8 mouse cellular contexts compared by ENCODE assay signal in genomic region chr2:63700255-63700654, GRCm38 (mm10).
DNase-seq lines count a peak whose midpoint lies in the region; ATAC-seq and TF ChIP-seq lines count a peak whose summit lies in the region.

No protein-coding gene starts in this region.

- H3K36me3 ChIP-seq in heart, postnatal 0 days (replicated peaks; ENCODE audit: control insufficient read depth, insufficient read depth, low read length) = no peaks in the 10 kb centered on the region
- no peaks in the 10 kb centered on the region for H3K36me3 ChIP-seq in neural tube, embryonic 11.5 days (ENCODE audit: control insufficient read depth, insufficient read depth, low read length)
- H3K36me3 ChIP-seq in hindbrain, embryonic 16.5 days (ENCODE audit: control insufficient read depth, insufficient read depth, low read length) = no peaks in the 10 kb centered on the region

- peak; percentile 66 for DNase-seq in heart, postnatal 0 days (ENCODE audit: low spot score)
- no peak for DNase-seq in heart, postnatal 25 days (ENCODE audit: low spot score)
- DNase-seq in neural tube, embryonic 11.5 days (ENCODE audit: low spot score) = peak; percentile 46
- no peak for DNase-seq in neural tube, embryonic 10.5 days (ENCODE audit: extremely low spot score, low spot score)
- DNase-seq in spleen, postnatal 36 days (ENCODE audit: low spot score in 2 of 2) = no peak
- DNase-seq in natural killer cell, adult 2 months (ENCODE audit: low spot score in 2 of 2) = no peak
- no peak for DNase-seq in layer of hippocampus, adult 9-11 months

- H3K27me3 ChIP-seq in heart, postnatal 0 days (ENCODE audit: control insufficient read depth, insufficient read depth, low read length) = no peaks in the 10 kb centered on the region
- H3K27me3 ChIP-seq in neural tube, embryonic 11.5 days (ENCODE audit: control insufficient read depth, insufficient read depth, low read length) = no peaks in the 10 kb centered on the region
- H3K27me3 ChIP-seq in hindbrain, embryonic 16.5 days (replicated peaks; ENCODE audit: control insufficient read depth, insufficient read depth, low read length) = no peaks in the 10 kb centered on the region

- TF ChIP-seq CTCF in heart, postnatal 0 days (IDR thresholded peaks at IDR 0.05; ENCODE audit: low read depth) = peak; percentile 61

- intact Hi-C loops in heart, postnatal 25 days (cut with DNase I) = loop anchor here (5.0 kb wide), 3 partner anchors 397 to 1157 kb away; partner anchors contain the start of gene Fign

- H3K27ac ChIP-seq in heart, postnatal 0 days (ENCODE audit: low read depth) = no peak overlapping the region
- no peak overlapping the region for H3K27ac ChIP-seq in neural tube, embryonic 11.5 days (ENCODE audit: low read depth, low read length)
- no peak overlapping the region for H3K27ac ChIP-seq in hindbrain, embryonic 16.5 days (ENCODE audit: low read depth, low read length)

- H3K9ac ChIP-seq in heart, postnatal 0 days (replicated peaks; ENCODE audit: low read depth, low read length) = no peak overlapping the region
- H3K9ac ChIP-seq in neural tube, embryonic 11.5 days (ENCODE audit: low read length) = no peak overlapping the region
- no peak overlapping the region for H3K9ac ChIP-seq in hindbrain, embryonic 16.5 days (ENCODE audit: low read depth, low read length)

- no peak overlapping the region for H3K4me3 ChIP-seq in heart, postnatal 0 days (ENCODE audit: low read depth, low read length)
- no peak overlapping the region for H3K4me3 ChIP-seq in neural tube, embryonic 11.5 days (ENCODE audit: low read depth, low read length)
- H3K4me3 ChIP-seq in hindbrain, embryonic 16.5 days (ENCODE audit: low read length) = no peak overlapping the region

- WGBS in heart, postnatal 0 days = 19% methylated on average over 3 of the region's 3 CpGs
- 18% methylated on average over 3 of the region's 3 CpGs for WGBS in neural tube, embryonic 11.5 days
- WGBS in hindbrain, embryonic 16.5 days = 20% methylated on average over 3 of the region's 3 CpGs

- TF ChIP-seq EP300 in heart, postnatal 0 days (IDR thresholded peaks at IDR 0.05; ENCODE audit: low read depth) = no peak

- no peaks in the 10 kb centered on the region for H3K4me1 ChIP-seq in heart, postnatal 0 days (ENCODE audit: control insufficient read depth, insufficient read depth)
- 0 out of 2 replicates have a peak, but pooled peaks cover 3% of the 10 kb centered on the region for H3K4me1 ChIP-seq in neural tube, embryonic 11.5 days (ENCODE audit: control insufficient read depth, insufficient read depth, low read length)
- peaks cover 7% of the 10 kb centered on the region for H3K4me1 ChIP-seq in hindbrain, embryonic 16.5 days (ENCODE audit: control insufficient read depth, insufficient read depth, low read depth, low read length)

- H3K4me2 ChIP-seq in heart, postnatal 0 days (ENCODE audit: low read depth, low read length) = no peak overlapping the region
- H3K4me2 ChIP-seq in neural tube, embryonic 11.5 days (ENCODE audit: low read depth) = no peak overlapping the region
- H3K4me2 ChIP-seq in hindbrain, embryonic 16.5 days (ENCODE audit: low read length) = no peak overlapping the region

- no peak for ATAC-seq in heart, postnatal 0 days (ENCODE audit: insufficient read depth, low read depth)
- ATAC-seq in neural tube, embryonic 11.5 days (ENCODE audit: insufficient read depth, low FRiP score, low TSS enrichment) = no peak
- ATAC-seq in hindbrain, embryonic 16.5 days = peak; percentile 80

- no peaks in the 10 kb centered on the region for H3K9me3 ChIP-seq in heart, postnatal 0 days (replicated peaks; ENCODE audit: control insufficient read depth, low read length)
- H3K9me3 ChIP-seq in neural tube, embryonic 11.5 days (ENCODE audit: control insufficient read depth, low read length) = no peaks in the 10 kb centered on the region
- H3K9me3 ChIP-seq in hindbrain, embryonic 16.5 days (ENCODE audit: control insufficient read depth, low read length) = no peaks in the 10 kb centered on the region

Comparison
In these comparisons a context has a peak if more than half of its experiments do, and no peak if none do; other contexts are left out.
1. DNase-seq: peak in heart, postnatal 0 days (single experiment) and neural tube, embryonic 11.5 days (single experiment); none in heart, postnatal 25 days (single experiment), neural tube, embryonic 10.5 days (single experiment), spleen, postnatal 36 days (0 of 2), natural killer cell, adult 2 months (0 of 2) and layer of hippocampus, adult 9-11 months (single experiment).